Mouse (Mus musculus) adrenal gland, postnatal 4 days (tissue): ENCODE measurements around the gene Gm14137. TPM values are rescaled to one million over a fixed set of nuclear protein-coding genes. Genes with fewer than 3 reads are reported as not detected.
A peak's percentile ranks its signal among the peaks of the same experiment; 100 is the strongest.

Source experiments
- DNase-seq, 2 experiments: peaks; one replicate each; pipeline ENCODE4 v3.0.0; 2021 to 2022; ENCODE audit warnings: low spot score in 2 of 2, mixed read lengths in 2 of 2
- long read RNA-seq, 2 experiments: library from polyadenylated mRNA; stranded (forward); transcript quantifications; one replicate each; pipeline ENCODE4 v2.0.0; 2021
- total RNA-seq, 2 experiments: library from RNA; stranded (reverse); gene quantifications; 2 replicates each; pipeline ENCODE4 v1.2.3; 2021

Gene Gm14137
- under 1 TPM; 0.25 to 0.34 TPM for total RNA-seq
- long read RNA-seq, experiment 1, partial matches to known transcripts = 0 of 1 reads
- long read RNA-seq, experiment 1, other reads (novel, unspliced or antisense) = 0 of 1 reads
- long read RNA-seq, experiment 2 = 0 reads

- DNase-seq = no peak
Measured at GRCm38 (mm10) chr2:119173991-119174651, at the start of gene Gm14137. Gene Gm14137 (plus strand): TSS chr2:119174509.

DNA sequence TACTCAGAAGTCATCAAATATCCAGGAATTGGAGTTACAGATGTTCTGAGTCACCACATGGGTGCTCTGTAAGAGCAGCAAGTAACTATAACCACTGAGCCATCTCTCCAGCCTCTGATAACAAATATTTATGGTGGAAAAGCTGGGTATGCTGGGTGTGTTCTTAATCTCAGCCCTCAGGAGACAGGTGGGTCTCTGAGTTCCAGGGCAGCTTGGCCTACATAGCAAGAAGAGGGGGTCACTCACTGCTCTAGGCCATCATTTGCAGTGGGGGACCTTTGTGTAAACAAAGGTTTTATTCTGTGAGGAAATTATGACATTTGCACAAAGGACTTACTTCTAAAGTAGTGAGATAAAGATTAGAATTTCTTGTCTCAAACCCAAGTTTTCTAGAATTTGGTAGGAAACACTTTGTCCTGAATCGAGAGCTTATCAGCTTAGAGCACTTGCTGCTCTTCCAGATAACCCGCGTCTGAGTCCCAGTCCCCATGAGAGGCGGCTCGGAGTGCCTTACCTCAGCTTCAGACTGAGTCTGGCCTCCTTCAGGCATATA, 37.9 kb upstream of the Gm14137 start:
- no peak for DNase-seq

DNA sequence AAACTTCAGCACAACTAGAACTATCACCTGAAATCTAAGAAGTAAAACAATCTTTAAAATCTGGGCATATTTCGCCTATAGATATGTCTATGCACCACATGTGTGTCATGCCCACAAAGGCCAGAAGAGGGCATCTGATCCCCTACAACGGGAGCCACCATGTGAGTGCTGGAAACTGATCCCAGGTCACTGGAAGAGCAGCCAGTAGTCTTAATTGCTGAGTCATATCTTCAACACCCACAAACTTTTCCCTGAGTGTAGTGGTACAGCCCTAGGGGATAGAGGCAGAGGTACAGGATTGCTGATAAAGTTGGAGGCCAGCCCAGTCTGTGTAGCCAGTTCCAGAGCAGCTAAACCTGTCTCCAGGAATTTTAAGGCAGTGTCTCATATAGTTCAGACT, 29.1 kb upstream of the Gm14137 start:
- DNase-seq = no peak

DNA sequence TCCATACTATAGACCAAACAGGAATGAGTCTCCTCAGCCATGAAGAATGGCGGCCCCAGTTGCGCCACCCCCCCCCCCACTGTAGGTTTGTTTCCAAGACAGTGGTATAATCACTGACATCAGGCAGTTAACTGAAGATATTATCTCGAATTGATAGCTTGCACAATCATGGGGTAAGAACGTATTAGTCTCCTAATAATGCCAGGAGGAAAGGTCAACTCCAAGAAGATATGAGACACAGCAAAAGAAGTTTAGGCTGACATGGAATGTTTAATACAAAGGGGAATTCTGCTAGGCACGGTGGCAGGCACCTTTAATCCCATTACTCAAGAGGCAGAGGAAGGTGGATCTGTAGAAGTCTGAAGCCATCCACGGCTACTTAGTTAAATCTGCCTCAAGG, 27.9 kb upstream of the Gm14137 start:
- DNase-seq = no peak

DNA sequence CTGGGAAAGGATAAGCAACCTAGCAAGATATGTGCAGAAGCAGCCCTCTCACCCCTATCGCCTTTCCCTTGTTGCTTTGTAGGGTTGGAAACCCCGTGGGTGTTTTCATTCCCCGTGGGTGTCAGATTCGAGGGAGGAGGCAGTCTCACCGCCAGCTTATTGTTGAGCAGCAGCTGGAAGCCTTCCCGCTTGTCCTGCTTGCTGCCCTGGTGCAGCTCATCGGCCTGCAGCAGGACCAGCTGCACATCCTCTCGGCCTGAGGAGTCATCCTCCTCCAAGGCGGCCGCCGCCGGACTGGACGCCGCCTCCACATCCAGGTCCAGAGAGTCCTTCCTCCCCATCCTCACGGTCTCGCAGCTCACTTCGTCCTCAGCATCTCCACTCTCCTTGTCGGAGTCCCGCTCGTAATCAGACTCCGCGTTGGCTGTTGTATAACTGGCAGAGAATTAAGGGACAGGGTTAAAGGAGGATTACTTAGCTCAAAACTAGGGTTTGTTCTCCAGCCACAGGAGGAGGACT, 27.1 kb upstream of the Gm14137 start:
- no peak for DNase-seq

DNA sequence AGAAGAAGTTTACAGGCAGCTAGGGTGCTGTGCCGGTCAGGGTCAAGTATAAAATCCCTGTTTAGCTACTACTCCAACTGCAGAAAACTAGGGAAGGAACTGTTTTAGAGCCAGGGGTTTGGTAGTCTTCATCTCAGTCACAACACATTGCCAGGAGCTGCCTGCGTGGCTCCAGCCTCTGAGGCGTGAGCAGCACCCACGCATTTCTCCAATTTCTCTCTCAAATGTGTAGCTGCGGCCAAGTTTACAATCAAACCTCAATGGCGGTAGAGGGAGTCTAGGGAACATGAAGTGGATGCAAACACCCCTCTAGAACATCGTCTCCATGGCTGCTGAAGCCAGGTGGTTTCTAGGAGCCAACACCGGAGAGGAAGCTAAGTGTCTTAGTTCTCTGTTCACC, 26.5 kb upstream of the Gm14137 start:
- DNase-seq = no peak

DNA sequence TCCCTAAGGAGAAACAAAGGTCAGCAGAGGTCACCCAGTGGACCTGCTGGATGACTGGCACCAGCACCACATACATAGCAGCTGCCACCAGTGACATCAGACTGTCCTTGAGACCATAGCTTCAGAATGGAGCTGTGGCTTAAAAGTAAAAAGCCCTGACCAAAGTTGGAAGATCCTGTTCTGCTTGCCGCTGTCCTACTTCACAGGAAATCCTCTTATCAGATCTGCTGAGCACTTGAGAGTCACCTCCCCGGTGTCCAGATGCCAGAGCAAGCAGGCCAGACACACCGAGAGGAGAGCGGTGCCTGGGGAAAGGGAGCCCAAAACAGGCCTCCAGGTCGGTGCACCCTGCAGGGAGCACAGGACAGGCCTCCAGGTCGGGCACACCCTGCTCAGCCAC, 22.1 kb upstream of the Gm14137 start:
- DNase-seq = no peak

DNA sequence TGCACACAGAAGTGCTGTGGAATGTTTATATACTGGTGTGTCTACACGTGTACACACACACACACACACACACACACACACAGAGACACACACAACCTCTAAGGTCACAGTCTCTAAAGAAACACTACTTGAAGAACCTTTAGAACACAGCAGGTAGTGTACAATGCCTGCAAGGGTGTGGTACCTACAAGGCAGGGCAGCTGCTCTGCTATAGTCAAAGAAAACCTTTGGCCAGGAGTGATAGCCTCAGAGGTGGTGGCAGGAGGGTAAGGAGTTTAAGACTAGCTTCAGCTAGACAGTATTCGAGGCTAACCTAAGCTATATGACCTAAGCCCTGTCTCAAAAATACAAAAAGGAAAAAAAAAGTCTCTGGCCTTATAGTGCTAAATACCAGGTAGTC, 19.6 kb upstream of the Gm14137 start:
- no peak for DNase-seq

DNA sequence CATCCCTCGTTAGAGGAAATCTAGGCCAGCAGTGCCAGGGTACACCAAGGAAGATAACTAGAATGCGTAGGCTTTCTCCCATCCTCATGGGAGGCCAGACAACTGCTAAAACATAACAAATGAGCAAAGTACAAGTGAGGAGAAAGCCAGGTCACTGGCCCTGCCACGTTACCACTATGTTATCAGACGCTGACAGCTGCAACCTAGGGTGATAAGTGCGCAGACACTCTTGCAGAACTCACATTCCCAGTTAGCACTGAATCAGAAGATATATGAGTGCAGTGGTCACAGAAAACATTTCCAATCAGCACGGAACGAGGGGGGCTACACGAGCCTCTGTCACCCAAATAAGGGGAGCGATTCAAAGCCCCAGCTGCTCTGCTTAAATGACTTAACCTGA, 18.9 kb upstream of the Gm14137 start:
- DNase-seq = no peak

DNA sequence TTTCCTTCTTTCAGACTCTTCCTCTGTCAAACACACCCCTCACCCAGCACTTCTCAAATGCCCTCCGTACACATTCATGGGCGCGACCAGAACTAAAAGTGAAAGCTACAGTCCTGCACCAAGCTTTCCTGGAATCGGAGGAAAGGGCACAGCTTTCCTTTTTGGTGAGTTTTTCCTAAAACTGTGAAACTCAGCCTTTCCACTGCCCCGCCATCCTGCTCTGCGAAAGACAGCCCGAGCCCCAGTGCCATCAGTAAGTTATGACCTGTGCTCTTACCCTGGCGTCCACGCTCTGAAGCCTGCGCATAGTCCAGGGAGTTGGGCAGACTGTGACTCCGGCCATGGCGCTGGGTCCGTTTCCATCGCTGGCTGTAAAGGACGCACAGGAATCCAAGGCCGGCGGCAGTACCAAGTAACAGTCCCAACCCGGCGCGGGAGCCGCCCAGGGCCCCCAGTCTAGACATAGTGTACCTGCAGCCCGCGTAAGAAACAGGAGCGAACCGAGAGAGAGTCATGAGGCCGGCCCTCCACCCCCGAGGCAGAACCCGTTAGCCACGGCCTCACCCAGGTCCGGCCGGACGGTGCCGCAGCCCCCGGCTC, 18.1 kb upstream of the Gm14137 start:
- peak in 1 of 2 experiments; percentile 18 for DNase-seq

DNA sequence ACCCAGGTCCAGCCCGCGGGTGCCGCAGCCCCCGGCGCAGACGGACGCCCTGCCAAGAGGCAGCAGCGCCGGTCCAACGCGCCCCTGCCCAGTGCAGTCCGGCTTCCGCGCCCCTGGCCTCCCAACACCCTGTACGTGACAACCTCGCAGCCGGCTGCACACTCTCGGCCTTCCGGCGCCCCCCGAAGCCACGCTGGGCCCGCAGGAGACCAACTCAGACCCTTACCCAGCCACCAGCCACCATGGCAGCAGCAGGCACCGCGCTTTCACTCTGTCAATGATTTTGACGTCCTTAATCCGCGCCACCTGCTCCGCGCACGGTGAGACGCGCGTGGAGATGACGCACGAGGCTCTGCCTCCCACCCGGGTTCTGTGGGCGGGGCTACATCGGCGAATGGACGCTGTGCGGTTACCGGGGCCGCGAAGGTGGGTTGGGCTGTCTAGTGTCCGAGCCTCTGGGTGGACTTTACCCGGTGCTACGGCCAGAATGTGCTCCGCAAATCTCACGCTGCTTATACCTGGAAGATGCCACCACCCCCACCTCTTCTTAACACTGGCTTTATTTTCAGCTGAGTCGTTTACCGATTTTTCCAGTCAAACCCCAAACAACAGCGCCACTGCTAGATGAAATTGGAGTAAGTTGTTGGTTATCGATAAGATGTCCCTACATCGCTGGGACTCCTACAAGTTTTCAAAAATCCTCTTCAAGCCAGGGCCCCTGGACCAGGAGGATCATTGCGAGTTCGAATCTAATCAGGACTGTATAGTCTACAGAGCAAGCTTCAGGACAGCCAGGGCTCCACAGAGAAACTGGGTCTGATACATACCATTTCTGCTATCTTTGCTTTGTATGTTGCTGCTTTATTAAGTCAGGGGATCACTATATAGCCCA, 17.4 kb upstream of the Gm14137 start, which contains the start of gene Rmdn3:
TSS of gene Rmdn3 (minus strand) at position 354 of the 892 bp plus-strand sequence.
- DNase-seq = peak; percentile 78 to 91

DNA sequence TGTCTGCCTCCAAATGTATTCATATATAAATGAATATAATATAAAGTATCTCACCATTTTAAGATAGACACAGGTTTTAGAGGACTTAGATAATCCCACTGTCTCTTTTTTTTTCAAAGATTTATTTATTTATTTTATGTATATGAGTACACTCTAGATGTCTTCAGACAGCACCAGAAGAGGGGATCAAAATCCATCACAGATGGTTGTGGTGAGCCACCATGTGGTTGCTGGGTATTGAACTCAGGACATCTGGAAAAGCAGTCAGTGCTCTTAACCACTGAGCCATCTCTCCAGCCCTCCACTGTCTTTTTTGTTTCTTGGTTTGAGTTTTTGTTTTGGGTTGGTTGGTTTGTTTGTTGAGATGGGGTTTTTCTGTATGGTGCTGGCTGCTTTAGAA, 16.5 kb upstream of the Gm14137 start:
- no peak for DNase-seq

DNA sequence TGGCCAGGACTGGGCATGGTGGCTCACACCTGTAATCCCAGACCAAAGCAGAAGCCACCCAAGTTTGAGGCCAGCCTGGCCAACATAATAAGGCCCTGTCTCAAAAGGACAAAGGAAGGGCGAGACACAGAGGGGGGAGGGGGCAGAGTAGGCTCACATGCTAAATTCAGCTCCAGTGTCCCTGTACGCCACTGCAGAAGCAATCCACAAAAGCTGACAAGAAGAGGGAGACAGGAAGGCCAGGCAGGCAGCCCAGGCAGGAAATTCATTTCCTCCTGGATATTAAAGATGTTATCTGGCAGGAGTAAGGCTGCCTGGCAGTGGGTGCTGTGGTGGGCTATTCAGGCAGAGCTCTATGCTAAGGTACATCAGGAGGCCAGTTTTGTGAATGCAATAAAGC, 13.1 kb upstream of the Gm14137 start:
- DNase-seq = no peak

DNA sequence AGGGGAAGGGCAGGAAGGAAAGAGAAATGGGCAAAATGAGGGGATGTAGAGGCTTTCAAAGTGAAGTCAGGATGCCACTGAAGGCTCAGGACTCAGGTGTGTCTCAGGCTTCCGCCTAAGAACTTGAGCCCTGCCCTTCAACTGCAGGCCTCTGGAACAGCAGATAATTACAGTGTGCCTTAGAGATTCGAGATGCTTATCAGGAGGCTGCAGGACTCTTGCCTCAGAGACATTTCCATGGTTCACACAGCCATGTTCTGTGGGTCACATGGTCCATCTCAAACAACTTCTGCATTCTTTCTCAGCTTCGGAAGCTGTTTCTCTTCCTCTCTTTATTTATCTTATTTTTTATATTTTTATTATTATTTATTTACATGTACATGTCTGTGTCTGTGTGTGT, 11.2 kb upstream of the Gm14137 start:
- no peak for DNase-seq

GRCm38 (mm10) chr2:119163999-119164398, 10.3 kb upstream of the Gm14137 start:
- DNase-seq = no peak

GRCm38 (mm10) chr2:119165401-119165800, 8.9 kb upstream of the Gm14137 start:
- no peak for DNase-seq

GRCm38 (mm10) chr2:119166901-119167865, 7.1 kb upstream of the Gm14137 start, which contains the start of gene Gchfr:
Gene Gchfr (plus strand): TSS chr2:119167773.
- peak; percentile 22 to 47 for DNase-seq

DNA sequence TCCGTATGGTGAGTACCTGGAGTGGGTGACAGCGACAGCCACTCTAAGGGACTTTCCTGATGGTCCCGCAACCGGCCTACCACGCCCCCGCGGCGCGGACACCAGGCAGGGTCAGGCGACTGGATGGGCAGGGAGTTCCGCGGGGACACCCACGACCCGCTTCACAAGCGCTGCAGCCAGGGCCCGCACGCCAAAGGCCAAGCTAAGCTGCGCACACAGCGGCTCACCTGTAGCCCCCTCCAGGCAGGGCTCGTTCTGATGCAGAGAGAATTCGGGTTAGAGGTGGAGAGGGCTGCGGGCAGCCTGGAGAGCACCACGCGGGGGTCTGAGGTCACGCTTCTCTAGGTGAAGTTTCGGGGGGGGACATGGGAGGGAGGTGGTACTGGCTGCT, 6.4 kb upstream of the Gm14137 start:
- DNase-seq = no peak

DNA sequence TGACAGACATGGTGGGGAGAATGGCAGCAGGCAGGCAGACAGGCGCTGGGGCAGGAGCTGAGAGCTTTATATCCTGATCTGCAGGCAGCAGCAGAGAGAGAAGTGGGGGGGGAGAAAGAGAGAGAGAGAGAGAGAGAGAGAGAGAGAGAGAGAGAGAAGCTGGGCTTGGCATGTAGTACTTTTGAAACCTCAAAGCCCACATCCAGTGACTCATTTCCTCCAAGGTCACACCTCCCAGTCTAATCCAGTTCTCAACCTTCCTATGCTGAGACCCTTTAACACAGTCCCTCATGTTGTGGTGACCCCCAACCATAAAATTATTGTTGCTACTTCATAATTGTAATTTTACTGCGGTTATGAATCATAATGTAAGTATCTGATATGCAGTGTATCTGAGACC, 4.0 kb upstream of the Gm14137 start:
- no peak for DNase-seq

- DNase-seq = no peak
Measured at GRCm38 (mm10) chr2:119171574-119171973, 2.7 kb upstream of the Gm14137 start.
